Mouse (Mus musculus): ENCODE results near the gene Ehbp1. TPM values are rescaled to one million over a fixed set of nuclear protein-coding genes. Genes with fewer than 3 reads are reported as not detected.

Gene Ehbp1
- polyA plus RNA-seq, 1 experiment: 38.7 TPM

DNA sequence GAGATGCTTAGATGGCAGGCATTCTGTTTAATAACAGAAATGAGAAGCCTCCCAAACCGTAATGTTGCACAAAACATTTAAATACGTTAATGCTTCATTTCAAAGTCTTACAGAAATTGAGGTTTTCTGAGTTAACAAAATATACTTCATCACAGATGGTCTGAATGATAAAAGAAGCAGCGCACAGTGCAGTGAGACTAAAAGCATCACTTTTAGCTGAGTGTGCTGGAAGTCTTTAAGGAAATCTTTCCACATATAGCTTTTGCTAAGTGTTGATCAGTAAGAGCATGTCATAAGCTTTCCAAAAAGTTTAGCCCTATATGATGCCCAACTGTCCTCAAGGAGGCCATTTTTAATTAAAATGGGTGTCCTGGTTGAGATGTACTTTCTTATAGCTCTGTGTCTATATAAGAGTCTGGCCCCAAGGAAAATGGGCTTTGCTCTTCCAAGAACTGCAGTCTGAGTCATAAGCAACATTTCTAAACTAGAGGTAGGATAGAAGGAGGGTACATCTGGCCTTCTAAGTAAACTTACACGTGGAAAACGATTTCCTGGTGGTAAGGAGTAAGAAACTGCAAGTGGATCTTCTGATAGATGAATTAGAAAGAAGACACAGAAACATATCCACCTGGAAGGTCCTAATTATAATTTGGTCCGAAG, 12.0 kb upstream of the Ehbp1 start:
- H3K4me1 ChIP-seq (ENCODE audit: control insufficient read depth, insufficient read depth, low read length): no peaks in the 10 kb centered on the region
- H3K27ac ChIP-seq (ENCODE audit: insufficient read depth, low read length): no peak overlapping the region
- H3K4me3 ChIP-seq (ENCODE audit: insufficient read depth, low read length): no peak overlapping the region
- TF ChIP-seq CTCF (IDR thresholded peaks at IDR 0.05; ENCODE audit: borderline replicate concordance, insufficient read depth, low read length): no peak
- no peak for TF ChIP-seq POLR2A (IDR thresholded peaks at IDR 0.05; ENCODE audit: low read depth, low read length)

DNA sequence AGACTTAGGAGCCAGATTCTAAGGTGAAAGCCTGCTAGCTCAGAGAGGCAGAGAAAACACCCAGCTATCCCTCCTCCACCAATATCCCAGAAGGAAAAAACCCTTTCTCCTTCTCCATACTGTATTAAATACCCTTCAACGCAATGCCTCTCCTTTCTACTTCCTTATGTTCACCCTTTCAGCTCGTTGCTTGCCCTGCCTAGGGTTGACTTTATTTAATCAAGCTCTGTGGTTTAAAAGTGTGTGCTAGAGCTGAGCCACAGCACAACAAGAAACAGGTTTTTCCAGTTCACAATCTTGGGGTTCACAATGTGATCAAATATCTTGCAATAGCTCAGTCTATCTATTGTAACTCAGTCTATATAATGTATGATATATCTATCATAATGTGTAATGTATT, 7.9 kb upstream of the Ehbp1 start:
- Histone ChIP-seq H3K27ac (ENCODE audit: insufficient read depth, low read length) (no peak overlapping the region), H3K4me3 (ENCODE audit: insufficient read depth, low read length) (no peak overlapping the region), H3K4me1 (ENCODE audit: control insufficient read depth, insufficient read depth, low read length) (peaks cover 2% of the 10 kb centered on the region)
- TF ChIP-seq POLR2A (IDR thresholded peaks at IDR 0.05; ENCODE audit: low read depth, low read length): no peak
- no peak for TF ChIP-seq CTCF (IDR thresholded peaks at IDR 0.05; ENCODE audit: borderline replicate concordance, insufficient read depth, low read length)

DNA sequence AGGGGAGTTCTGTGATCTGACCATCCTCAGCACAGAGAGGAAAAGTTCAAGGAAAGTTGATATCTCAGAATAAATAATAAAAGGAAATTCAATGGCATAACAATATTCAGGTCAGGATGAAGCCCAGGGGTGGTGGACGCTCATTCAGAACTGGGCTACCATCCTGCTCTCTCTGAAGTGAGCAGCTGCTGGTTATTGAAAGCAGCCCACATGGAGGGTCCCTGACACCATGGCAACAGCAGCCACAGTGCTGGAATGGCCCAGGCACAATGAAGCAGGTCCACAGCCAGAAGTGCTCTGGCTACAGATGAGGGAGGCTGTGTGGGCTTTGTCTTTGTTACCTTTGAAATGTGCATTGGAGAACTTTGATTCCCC, 6.4 kb upstream of the Ehbp1 start:
- peak overlapping the region; percentile 78; the same call in 1 of the 2 replicates for H3K27ac ChIP-seq (ENCODE audit: insufficient read depth, low read length)
- H3K4me3 ChIP-seq (ENCODE audit: insufficient read depth, low read length): no peak overlapping the region
- H3K4me1 ChIP-seq (ENCODE audit: control insufficient read depth, insufficient read depth, low read length): peaks cover 2% of the 10 kb centered on the region
- TF ChIP-seq POLR2A (IDR thresholded peaks at IDR 0.05; ENCODE audit: low read depth, low read length) (no peak), CTCF (IDR thresholded peaks at IDR 0.05; ENCODE audit: borderline replicate concordance, insufficient read depth, low read length) (no peak)

DNA sequence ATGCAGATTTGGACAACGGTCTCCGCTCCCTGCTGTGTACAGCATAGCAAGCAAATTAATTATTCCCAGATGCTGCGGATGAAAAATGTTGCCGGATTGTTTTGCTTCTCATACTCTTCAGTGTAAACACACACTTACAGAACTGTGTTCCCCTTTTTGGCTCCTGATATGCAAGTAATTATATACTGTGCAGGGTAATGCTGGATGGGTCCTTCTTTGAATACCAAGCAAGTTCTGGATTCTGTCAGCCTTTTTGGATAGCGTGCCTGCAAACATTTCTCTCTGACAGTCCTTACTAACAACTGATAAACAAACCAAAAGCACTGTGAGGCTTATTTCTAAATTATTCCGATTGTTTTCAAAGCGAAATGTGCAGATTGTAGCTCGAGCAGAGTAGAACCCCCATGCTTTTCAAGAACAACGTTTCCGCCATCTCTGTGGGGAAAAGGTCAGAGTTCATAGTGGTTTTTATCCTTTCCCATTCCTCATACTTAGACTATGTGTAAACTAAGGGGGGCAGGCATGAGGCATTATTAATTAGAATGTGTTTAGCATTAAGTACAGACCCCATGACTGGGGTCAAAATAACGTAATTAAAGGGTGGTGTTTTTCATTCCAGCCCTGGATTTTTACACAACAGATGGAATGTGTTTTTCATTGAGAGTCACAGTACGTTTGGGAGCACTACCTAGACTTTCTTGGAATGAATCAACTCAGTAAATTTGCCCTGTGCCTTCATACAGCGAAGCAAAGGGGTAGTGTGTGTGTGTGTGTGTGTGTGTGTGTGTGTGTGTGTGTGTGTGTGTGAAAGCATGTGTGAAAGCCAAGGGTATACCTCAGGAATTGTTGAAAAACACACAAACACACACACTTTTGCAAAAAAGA, 5.8 kb upstream of the Ehbp1 start:
- Histone ChIP-seq H3K4me3 (ENCODE audit: insufficient read depth, low read length) (no peak overlapping the region), H3K4me1 (ENCODE audit: control insufficient read depth, insufficient read depth, low read length) (peaks cover 2% of the 10 kb centered on the region), H3K27ac (ENCODE audit: insufficient read depth, low read length) (peak overlapping the region; percentile 78)
- TF ChIP-seq POLR2A (IDR thresholded peaks at IDR 0.05; ENCODE audit: low read depth, low read length): no peak
- TF ChIP-seq CTCF (IDR thresholded peaks at IDR 0.05; ENCODE audit: borderline replicate concordance, insufficient read depth, low read length): no peak

DNA sequence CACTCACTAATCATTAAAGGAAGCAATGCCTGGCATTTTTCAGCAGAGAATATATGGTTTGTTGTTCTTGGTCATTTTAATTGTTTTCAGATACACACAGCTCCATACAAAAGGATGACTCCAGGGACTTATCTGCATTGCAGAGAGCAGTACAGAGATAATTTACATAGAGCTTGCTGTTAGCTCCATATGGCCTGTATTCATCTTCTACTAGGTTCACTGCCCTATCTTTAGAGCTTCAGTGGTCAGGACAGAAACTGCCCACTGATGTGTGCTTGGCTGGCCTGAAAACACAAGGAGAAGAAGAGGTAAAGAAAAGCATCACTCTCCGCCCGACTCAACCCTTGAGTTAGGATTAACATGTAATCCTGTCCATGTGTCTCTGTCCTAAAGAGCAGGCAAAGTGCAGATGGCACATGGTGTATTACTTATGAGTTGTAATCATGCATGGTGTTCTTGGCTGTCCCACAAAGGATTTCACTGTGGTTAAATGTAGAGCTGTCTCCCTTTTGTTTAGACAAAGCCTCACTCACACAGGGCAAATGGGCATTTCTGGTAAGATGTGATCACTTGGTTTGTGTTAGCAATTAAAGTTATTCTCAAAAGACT, 14.7 kb downstream of the Ehbp1 start:
- TF ChIP-seq POLR2A (IDR thresholded peaks at IDR 0.05; ENCODE audit: low read depth, low read length) (no peak), CTCF (IDR thresholded peaks at IDR 0.05; ENCODE audit: borderline replicate concordance, insufficient read depth, low read length) (no peak)
- no peaks in the 10 kb centered on the region; the same call in 1 of the 2 replicates for H3K4me1 ChIP-seq (ENCODE audit: control insufficient read depth, insufficient read depth, low read length)
- H3K27ac ChIP-seq (ENCODE audit: insufficient read depth, low read length): no peak overlapping the region
- no peak overlapping the region for H3K4me3 ChIP-seq (ENCODE audit: insufficient read depth, low read length)

DNA sequence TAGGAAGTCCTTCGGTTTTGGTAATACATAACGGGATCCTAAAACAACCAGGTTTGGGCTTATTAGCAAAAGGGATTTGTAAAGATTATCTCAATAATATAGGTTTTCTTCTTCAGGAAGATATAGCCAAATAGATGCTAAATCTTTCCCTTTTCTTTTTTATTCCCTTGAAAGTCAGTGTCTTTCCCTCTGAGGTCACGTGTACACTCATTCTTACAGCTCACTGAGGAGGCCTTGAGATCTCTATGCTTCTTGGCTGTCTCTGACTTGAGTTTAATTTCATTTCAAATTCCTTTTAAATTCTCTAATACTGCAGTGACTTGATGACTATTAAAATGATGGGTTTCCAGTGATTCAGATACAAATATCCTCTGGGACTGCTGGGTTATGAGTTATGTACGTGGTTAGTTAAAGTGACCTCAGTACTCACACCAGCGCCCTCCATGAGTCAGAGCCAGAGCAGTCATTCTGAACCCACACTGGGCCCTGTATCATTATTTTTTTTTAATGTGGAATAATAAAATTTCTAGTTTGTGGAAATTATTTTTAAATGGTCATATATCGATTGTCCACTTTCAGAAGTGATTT, 24.2 kb downstream of the Ehbp1 start:
- TF ChIP-seq CTCF (IDR thresholded peaks at IDR 0.05; ENCODE audit: borderline replicate concordance, insufficient read depth, low read length) (no peak), POLR2A (IDR thresholded peaks at IDR 0.05; ENCODE audit: low read depth, low read length) (no peak)
- Histone ChIP-seq H3K4me3 (ENCODE audit: insufficient read depth, low read length) (no peak overlapping the region), H3K4me1 (ENCODE audit: control insufficient read depth, insufficient read depth, low read length) (peaks cover 9% of the 10 kb centered on the region), H3K27ac (ENCODE audit: insufficient read depth, low read length) (peak overlapping the region; percentile 81)

DNA sequence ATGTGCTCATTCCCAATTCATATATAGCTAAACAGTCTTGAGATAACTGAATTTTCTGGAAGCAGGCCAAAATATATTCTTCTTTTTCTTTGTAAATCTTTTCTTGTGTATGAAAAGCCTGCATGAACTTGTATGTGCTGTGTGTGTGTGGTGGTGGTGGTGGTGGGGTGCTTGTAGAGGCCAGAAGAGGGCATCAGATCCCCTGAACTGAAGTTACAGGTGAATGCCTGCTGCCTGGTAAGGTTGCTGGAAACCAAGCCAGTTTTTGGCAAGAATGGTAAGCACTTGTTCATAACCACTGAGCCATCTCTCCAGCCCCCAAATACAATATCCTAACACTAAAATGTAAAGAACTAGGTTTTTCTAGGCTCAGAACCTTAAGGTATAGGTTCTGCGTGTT, 26.3 kb downstream of the Ehbp1 start:
- H3K27ac ChIP-seq (ENCODE audit: insufficient read depth, low read length): no peak overlapping the region
- TF ChIP-seq POLR2A (IDR thresholded peaks at IDR 0.05; ENCODE audit: low read depth, low read length) (no peak), CTCF (IDR thresholded peaks at IDR 0.05; ENCODE audit: borderline replicate concordance, insufficient read depth, low read length) (no peak)
- H3K4me1 ChIP-seq (ENCODE audit: control insufficient read depth, insufficient read depth, low read length): peaks cover 9% of the 10 kb centered on the region
- no peak overlapping the region for H3K4me3 ChIP-seq (ENCODE audit: insufficient read depth, low read length)

DNA sequence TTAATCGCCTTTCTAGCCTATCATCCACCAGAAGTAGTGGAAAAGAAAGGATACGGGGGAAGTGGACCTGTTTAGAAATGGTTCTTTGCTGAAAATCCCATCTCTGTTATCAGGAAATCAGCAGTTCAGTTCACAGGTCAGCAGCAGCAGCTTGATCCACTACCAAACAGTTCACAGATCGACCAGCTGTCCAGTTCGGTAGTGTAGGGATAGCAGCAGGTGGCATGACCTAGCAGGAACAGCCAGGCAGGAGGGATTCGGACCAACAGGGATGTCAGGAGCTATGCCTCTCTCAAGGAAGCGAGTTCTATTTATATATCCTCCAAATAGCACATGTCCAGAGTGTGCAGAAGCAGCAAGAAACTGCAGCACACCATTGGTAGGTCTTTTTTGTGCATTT, 40.9 kb downstream of the Ehbp1 start:
- H3K4me3 ChIP-seq (ENCODE audit: insufficient read depth, low read length): no peak overlapping the region
- no peaks in the 10 kb centered on the region; the same call in 1 of the 2 replicates for H3K4me1 ChIP-seq (ENCODE audit: control insufficient read depth, insufficient read depth, low read length)
- H3K27ac ChIP-seq (ENCODE audit: insufficient read depth, low read length): no peak overlapping the region
- TF ChIP-seq CTCF (IDR thresholded peaks at IDR 0.05; ENCODE audit: borderline replicate concordance, insufficient read depth, low read length): no peak
- no peak for TF ChIP-seq POLR2A (IDR thresholded peaks at IDR 0.05; ENCODE audit: low read depth, low read length)

DNA sequence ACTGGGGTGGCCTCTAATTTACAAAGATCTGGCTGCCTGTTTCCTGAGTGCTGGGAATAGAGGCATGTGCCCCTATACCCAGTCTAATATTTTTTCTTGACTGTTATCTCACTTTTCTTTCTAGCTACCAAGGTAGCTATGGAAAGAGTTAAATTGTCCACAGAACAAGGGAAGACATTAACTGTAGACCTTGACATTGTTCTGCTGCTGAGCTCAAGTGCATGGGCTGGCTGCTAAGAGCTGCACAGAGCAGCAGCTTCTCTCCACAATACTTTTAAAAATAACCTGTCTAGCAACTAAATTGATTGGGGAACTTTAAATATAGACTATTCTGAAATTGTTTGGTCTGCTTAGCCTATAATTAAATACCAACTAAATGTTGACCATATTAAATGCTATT, 52.9 kb downstream of the Ehbp1 start:
- H3K27ac ChIP-seq (ENCODE audit: insufficient read depth, low read length): no peak overlapping the region
- no peak for TF ChIP-seq CTCF (IDR thresholded peaks at IDR 0.05; ENCODE audit: borderline replicate concordance, insufficient read depth, low read length)
- no peak for TF ChIP-seq POLR2A (IDR thresholded peaks at IDR 0.05; ENCODE audit: low read depth, low read length)
- 0 out of 2 replicates have a peak, but pooled peaks cover 6% of the 10 kb centered on the region for H3K4me1 ChIP-seq (ENCODE audit: control insufficient read depth, insufficient read depth, low read length)
- no peak overlapping the region for H3K4me3 ChIP-seq (ENCODE audit: insufficient read depth, low read length)
